Mouse (Mus musculus) CD4-positive naive resting alpha-beta T cell, adult 76 days (primary cell): Measurements from ENCODE around the gene Chek1. TPM values are rescaled to one million over a fixed set of nuclear protein-coding genes. Genes with fewer than 3 reads are reported as not detected.

Experiments used
- total RNA-seq: library from RNA; stranded (reverse); gene quantifications from one replicate; pipeline ENCODE4 v1.2.4, GENCODE M21; 2023

Chek1 gene
- 7.8 TPM for total RNA-seq

GRCm38 (mm10) chr9:36727034-36727755 is at the start of gene Chek1:
Chek1 (minus strand) TSS chr9:36727065.

GRCm38 (mm10) chr9:36767203-36768143 is 40.6 kb upstream of the Chek1 start, which contains the start of gene Stt3a:
Stt3a (minus strand) TSS chr9:36767679.

GRCm38 (mm10) chr9:36692920-36693319 is 33.9 kb downstream of the Chek1 start, which contains the start of gene Acrv1:
Acrv1 (plus strand) TSS chr9:36693220.

Other genes starting within 250 kb of the Chek1 start
- gene Gm5615, start 185.1 kb downstream of the Chek1 start, total RNA-seq, result not detected
- gene Gm17689, start 144.4 kb downstream of the Chek1 start, total RNA-seq, result not detected
- not detected for gene A630095E13Rik, start 83.7 kb downstream of the Chek1 start, total RNA-seq
- not detected for gene Acrv1, start 33.8 kb downstream of the Chek1 start, total RNA-seq
- gene Stt3a, start 40.6 kb upstream of the Chek1 start, total RNA-seq, result 162 TPM
- 27.8 TPM for gene Ei24, start 70.3 kb upstream of the Chek1 start, total RNA-seq
- not detected for gene Fez1, start 94.8 kb upstream of the Chek1 start, total RNA-seq